Mouse (Mus musculus): ENCODE measurements around the gene Tent4b. TPM values are rescaled to one million over a fixed set of nuclear protein-coding genes. Genes with fewer than 3 reads are reported as not detected.
"Not testable (repeated sequence)": the region's sequence is repeated elsewhere in the genome, so short reads cannot be mapped to it uniquely, and the experiment has no call there.

The Tent4b gene
- total RNA-seq (2021) = 10 to 100 TPM; 36.4 to 38.5 TPM
- long read RNA-seq, experiment 1, full-length matches to known transcripts = 2 of 6 reads
- long read RNA-seq, experiment 1, partial matches to known transcripts = 1 of 6 reads
- long read RNA-seq, experiment 1, other reads (novel, unspliced or antisense) = 3 of 6 reads
- long read RNA-seq, experiment 2, partial matches to known transcripts = 7 of 16 reads
- long read RNA-seq, experiment 2, other reads (novel, unspliced or antisense) = 9 of 16 reads

- DNase-seq (ENCODE audit: low spot score in 2 of 2) = peak; percentile 81 to 85
These were observed at the start of gene Tent4b for GRCm38 (mm10) chr8:88198945-88199571. Gene Tent4b (plus strand): TSS chr8:88199213.

- no peak for DNase-seq (ENCODE audit: low spot score in 2 of 2)
These were observed 48.1 kb upstream of the Tent4b start for GRCm38 (mm10) chr8:88150910-88151371.

GRCm38 (mm10) chr8:88160237-88160995, 38.6 kb upstream of the Tent4b start:
- no peak for DNase-seq (ENCODE audit: low spot score in 2 of 2)

- DNase-seq (ENCODE audit: low spot score in 2 of 2) = peak; percentile 21 to 41
These were observed 37.6 kb upstream of the Tent4b start for GRCm38 (mm10) chr8:88161439-88161838.

GRCm38 (mm10) chr8:88175264-88175663, 23.7 kb upstream of the Tent4b start:
- no peak for DNase-seq (ENCODE audit: low spot score in 2 of 2)

GRCm38 (mm10) chr8:88177291-88177690, 21.7 kb upstream of the Tent4b start:
- no peak for DNase-seq (ENCODE audit: low spot score in 2 of 2)

- no peak for DNase-seq (ENCODE audit: low spot score in 2 of 2)
These were observed 15.9 kb upstream of the Tent4b start for GRCm38 (mm10) chr8:88183121-88183520.

- no peak for DNase-seq (ENCODE audit: low spot score in 2 of 2)
These were observed 14.1 kb upstream of the Tent4b start for GRCm38 (mm10) chr8:88184914-88185313.

GRCm38 (mm10) chr8:88185716-88186115, 13.3 kb upstream of the Tent4b start:
- no peak for DNase-seq (ENCODE audit: low spot score in 2 of 2)

GRCm38 (mm10) chr8:88197328-88197727, 1.7 kb upstream of the Tent4b start:
- no peak for DNase-seq (ENCODE audit: low spot score in 2 of 2)

GRCm38 (mm10) chr8:88198551-88198944, 465 bp upstream of the Tent4b start:
- peak in 1 of 2 experiments; percentile 7 for DNase-seq (ENCODE audit: low spot score in 2 of 2)

- peak; percentile 10 to 11 for DNase-seq (ENCODE audit: low spot score in 2 of 2)
These were observed 938 bp downstream of the Tent4b start for GRCm38 (mm10) chr8:88199700-88200601.

- DNase-seq (ENCODE audit: low spot score in 2 of 2) = no peak
These were observed 1.9 kb downstream of the Tent4b start for GRCm38 (mm10) chr8:88200724-88201495.

GRCm38 (mm10) chr8:88201641-88202040, 2.6 kb downstream of the Tent4b start:
- no peak for DNase-seq (ENCODE audit: low spot score in 2 of 2)

- no peak for DNase-seq (ENCODE audit: low spot score in 2 of 2)
These were observed 7.0 kb downstream of the Tent4b start for GRCm38 (mm10) chr8:88206016-88206415.

- no peak for DNase-seq (ENCODE audit: low spot score in 2 of 2)
These were observed 8.3 kb downstream of the Tent4b start for GRCm38 (mm10) chr8:88207121-88207821.

- DNase-seq (ENCODE audit: low spot score in 2 of 2) = not testable (repeated sequence)
These were observed 11.2 kb downstream of the Tent4b start for GRCm38 (mm10) chr8:88209930-88210827.

- no peak for DNase-seq (ENCODE audit: low spot score in 2 of 2)
These were observed 22.3 kb downstream of the Tent4b start for GRCm38 (mm10) chr8:88221353-88221752.

- DNase-seq (ENCODE audit: low spot score in 2 of 2) = no peak
These were observed 26.3 kb downstream of the Tent4b start for GRCm38 (mm10) chr8:88225358-88225757.

Measured in adrenal gland, postnatal 4 days (tissue).